Mouse (Mus musculus): ENCODE measurements around the gene Otof. TPM values are rescaled to one million over a fixed set of nuclear protein-coding genes. Genes with fewer than 3 reads are reported as not detected.
A peak's percentile ranks its signal among the peaks of the same experiment; 100 is the strongest.

The Otof gene
- polyA plus RNA-seq, 1 experiment from 2014 or later = 0.15 TPM

GRCm38 (mm10) chr5:30342601-30343015, 119.1 kb downstream of the Otof start:
- Histone ChIP-seq H3K36me3 (no peaks in the 10 kb centered on the region), H3K4me3 (peak overlapping the region; percentile 28), H3K4me1 (replicated peaks) (peaks cover 12% of the 10 kb centered on the region), H3K9me3 (replicated peaks) (no peaks in the 10 kb centered on the region), H3K27ac (ENCODE audit: poor library complexity, severe bottlenecking) (no peak overlapping the region), H3K4me2 (peak overlapping the region; percentile 68), H3K9ac (peak overlapping the region; percentile 23), H3K27me3 (replicated peaks) (peaks cover 19% of the 10 kb centered on the region)
- 7% methylated on average over 17 of the region's 17 CpGs for WGBS
- peak; percentile 48; the same call in 1 of the 2 replicates for ATAC-seq (ENCODE audit: insufficient number of reproducible peaks, low FRiP score)

GRCm38 (mm10) chr5:30341601-30342365, 119.9 kb downstream of the Otof start:
- Histone ChIP-seq H3K4me1 (replicated peaks) (peaks cover 9% of the 10 kb centered on the region), H3K4me2 (no peak overlapping the region), H3K36me3 (no peaks in the 10 kb centered on the region), H3K4me3 (no peak overlapping the region), H3K27ac (ENCODE audit: poor library complexity, severe bottlenecking) (no peak overlapping the region), H3K9me3 (replicated peaks) (no peaks in the 10 kb centered on the region), H3K9ac (no peak overlapping the region), H3K27me3 (replicated peaks) (peaks cover 19% of the 10 kb centered on the region)
- WGBS = 75% methylated on average over 11 of the region's 11 CpGs
- ATAC-seq (ENCODE audit: insufficient number of reproducible peaks, low FRiP score) = no peak

GRCm38 (mm10) chr5:30340815-30341214, 120.9 kb downstream of the Otof start:
- WGBS = 75% methylated on average over 5 of the region's 5 CpGs
- H3K36me3 ChIP-seq = no peaks in the 10 kb centered on the region
- no peak for ATAC-seq (ENCODE audit: insufficient number of reproducible peaks, low FRiP score)

More at GRCm38 (mm10) chr5:30340815-30341214, 120.9 kb downstream of the Otof start:
- Histone ChIP-seq H3K4me1 (replicated peaks) (peaks cover 9% of the 10 kb centered on the region), H3K9ac (no peak overlapping the region), H3K27ac (ENCODE audit: poor library complexity, severe bottlenecking) (no peak overlapping the region), H3K4me3 (no peak overlapping the region), H3K27me3 (replicated peaks) (peaks cover 16% of the 10 kb centered on the region), H3K9me3 (replicated peaks) (no peaks in the 10 kb centered on the region), H3K4me2 (no peak overlapping the region)

Other genes starting within 250 kb of the Otof start
- 20.8 and 21.4 TPM in 2 replicates for gene Selenoi, start 229.4 kb downstream of the Otof start, polyA plus RNA-seq (2016; fragmentation: Nextera tagmentation; extraction: Ambion mirVana)
- 0.18 and 0.19 TPM in 2 replicates for gene Drc1, start 180.5 kb downstream of the Otof start, polyA plus RNA-seq (2016; fragmentation: Nextera tagmentation; extraction: Ambion mirVana)
- not detected in 2 replicates for gene 1700001C02Rik, start 4.1 kb upstream of the Otof start, polyA plus RNA-seq (2016; fragmentation: Nextera tagmentation; extraction: Ambion mirVana)
- not detected in 2 replicates for gene Cib4, start 83.9 kb upstream of the Otof start, polyA plus RNA-seq (2016; fragmentation: Nextera tagmentation; extraction: Ambion mirVana)
- gene Kcnk3, start 126.2 kb upstream of the Otof start, polyA plus RNA-seq (2016; fragmentation: Nextera tagmentation; extraction: Ambion mirVana) = 45.1 and 46.2 TPM in 2 replicates
- 21.4 and 24.9 TPM in 2 replicates for gene Slc35f6, start 186.0 kb upstream of the Otof start, polyA plus RNA-seq (2016; fragmentation: Nextera tagmentation; extraction: Ambion mirVana)
- 264 and 282 TPM in 2 replicates for gene Cenpa, start 204.8 kb upstream of the Otof start, polyA plus RNA-seq (2016; fragmentation: Nextera tagmentation; extraction: Ambion mirVana)
- gene Dpysl5, start 249.6 kb upstream of the Otof start, polyA plus RNA-seq (2016; fragmentation: Nextera tagmentation; extraction: Ambion mirVana) = 3.6 and 4.4 TPM in 2 replicates